Mouse (Mus musculus) megakaryocyte, embryonic 14.5 days (primary cell): ENCODE results near the gene Epx.

ENCODE experiments used
- FLI1 ChIP-seq: IDR thresholded peaks from 2 replicates; pipeline ENCODE4 v1.6.1; 2012; ENCODE audit warnings: low read length, inconsistent platforms, mixed read lengths
- GATA1 ChIP-seq: IDR thresholded peaks from 3 replicates; pipeline ENCODE4 v1.6.1; 2012; ENCODE audit warnings: mixed read lengths, low read length, inconsistent platforms, borderline replicate concordance

DNA sequence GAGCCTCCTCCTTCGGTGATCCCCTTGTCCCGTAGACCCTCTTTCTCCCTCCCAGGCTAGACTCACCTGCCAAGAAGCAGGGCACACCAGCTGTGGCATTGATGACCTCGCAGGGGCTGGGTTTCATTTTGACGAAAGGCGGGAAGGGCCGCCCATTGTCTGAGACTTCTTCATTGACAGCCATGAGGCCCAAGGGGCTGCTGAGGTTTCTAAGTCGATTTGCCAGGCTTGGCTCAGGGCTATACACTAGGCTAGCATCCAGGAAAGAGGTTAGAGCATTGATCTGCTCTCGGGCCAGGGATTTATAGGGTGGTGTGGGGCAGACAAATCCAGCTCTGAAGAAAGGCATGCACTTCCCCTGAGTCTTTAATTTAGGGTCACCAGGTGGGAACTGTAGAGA lies 60.5 kb downstream of the Epx start:
- TF ChIP-seq FLI1 (no peak), GATA1 (no peak)
